Mouse (Mus musculus) cerebellum, adult (tissue): ENCODE results near the gene Mettl7a2.
"Not testable (repeated sequence)": the region's sequence is repeated elsewhere in the genome, so short reads cannot be mapped to it uniquely, and the experiment has no call there.

Experiments
- ATAC-seq: cut with Nextera tagmentation; 2 replicates; pipeline ENCODE4 v1.9.2; 2017; ENCODE audit warnings: mild to moderate bottlenecking, moderate library complexity, mixed read lengths; ENCODE audit not compliant: insufficient number of reproducible peaks, low FRiP score, low TSS enrichment

Gene Mettl7a2

DNA sequence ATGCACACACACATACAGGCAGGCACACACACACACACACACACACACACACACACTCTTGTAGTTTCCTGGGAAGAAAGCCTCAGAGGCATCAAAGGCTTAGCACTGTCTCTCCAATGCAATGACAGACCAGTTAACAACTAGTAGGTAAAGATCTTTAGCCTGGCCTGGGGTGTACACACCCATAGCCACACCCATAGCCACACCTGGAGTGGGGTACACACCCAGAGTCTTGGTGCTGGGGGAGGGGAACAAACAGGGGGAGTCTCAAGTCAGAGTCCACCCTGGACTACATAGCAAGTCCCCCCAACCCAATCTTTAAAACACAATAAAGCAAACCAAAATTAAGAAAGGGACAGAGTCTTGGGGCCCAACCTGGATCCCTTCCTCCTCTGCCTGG is 15.7 kb upstream of the Mettl7a2 start:
- not testable (repeated sequence) for ATAC-seq

DNA sequence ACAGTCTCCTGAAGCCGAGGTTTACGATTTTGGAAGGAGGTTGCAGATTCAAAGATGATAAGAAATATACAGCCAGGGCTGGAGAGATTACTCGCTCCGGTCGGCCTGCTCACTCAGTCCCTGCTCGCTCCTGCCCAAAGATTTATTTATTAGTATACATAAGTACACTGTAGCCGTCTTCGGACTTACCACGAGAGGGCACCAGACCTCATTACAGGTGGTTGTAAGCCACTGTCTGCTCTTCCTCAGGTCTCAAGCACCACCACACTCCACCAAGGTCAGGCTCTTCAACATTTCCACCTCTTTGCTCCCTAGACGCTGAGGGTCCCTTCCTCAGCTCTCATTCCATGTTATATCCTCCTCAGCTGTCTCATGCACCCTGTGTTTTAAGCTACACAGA is 15.2 kb upstream of the Mettl7a2 start:
- ATAC-seq = not testable (repeated sequence)

DNA sequence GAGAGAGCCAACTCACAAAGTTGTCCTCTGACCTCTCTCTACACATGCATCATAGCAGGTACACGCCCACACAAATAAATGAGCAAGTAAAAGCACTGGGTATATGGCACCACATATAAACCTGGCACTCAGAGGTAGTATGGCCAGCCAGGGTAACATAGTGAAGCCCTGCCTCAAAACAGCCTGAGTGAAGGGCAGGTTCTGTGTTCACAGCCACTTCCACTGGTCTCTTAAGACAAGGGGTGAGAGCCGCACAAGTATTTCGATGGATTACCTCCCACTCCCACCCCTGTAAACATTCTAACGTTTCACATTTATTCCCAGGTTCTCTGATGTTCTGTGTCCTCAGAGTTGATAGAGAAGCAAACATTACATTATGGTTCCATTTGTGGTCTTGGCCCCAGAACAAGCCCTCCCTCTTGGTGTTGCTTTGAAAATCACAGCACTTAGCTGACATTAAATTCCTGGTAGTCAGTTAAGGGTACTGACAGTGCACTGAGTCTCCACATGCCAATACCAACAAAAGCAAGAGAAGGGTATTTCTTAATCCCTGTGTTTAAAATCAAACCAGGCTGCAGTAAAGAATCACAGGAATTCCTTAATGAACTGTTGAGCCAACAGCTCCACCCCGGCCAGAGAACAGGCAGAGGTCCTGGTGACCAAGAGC is 11.6 kb upstream of the Mettl7a2 start:
- ATAC-seq = not testable (repeated sequence)

DNA sequence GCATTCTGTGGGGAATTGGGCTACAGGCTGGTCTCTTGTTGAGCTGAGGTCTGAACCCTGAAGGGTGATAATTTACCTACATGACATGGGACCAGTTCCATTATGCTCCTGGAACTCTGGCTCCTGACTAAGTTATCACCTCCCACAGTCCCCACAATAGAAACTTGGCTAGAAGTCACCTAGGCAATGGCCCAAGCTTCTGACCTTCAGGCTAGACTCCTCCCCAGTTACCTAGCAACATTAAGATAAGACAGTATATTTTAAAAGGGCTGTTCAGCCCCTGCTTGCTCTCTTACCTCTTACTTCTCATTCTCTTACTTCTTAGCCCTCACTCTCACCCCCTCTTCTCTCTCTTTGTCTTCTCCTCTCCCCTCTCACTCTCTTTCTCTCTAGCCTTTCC is 7.5 kb upstream of the Mettl7a2 start:
- ATAC-seq = no peak

DNA sequence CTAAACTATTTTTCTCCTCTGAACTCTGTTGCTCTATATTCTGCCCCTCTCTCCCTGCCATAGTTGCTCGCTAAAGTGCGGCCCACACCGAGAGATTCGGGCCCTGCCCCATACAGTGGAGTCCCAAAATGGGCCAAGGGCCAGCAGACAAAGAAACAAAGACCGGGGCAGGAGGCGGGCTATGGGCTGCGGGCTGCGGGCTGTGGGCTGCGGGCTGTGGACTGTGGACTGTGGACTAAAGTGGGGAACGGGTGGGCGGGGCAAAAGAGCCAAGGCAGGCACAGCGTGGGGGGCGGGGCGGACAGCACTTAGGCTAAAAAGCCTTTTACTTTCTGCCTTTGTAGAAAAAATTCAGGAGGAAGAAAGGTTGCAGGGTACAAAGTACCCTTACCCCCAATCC is 6.2 kb upstream of the Mettl7a2 start:
- ATAC-seq = no peak

DNA sequence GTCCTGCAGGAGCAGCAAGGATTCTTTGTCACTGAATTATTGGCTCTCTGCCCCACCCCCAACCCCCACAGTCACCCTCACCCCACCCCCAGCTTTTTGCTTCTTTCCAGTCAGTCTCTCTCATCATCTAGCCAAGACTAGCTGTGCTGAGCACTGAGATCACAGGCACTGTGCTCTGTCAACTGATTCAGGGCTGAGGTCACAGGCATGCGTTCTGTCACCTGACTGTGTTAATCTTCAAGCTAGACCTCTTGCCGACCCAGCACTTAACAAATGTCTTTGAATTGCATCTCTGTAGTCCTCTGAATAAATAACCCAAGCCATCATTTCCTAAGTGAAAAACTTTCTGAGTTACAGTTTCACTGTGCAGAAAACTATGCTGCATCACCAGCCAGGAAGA is 3.5 kb upstream of the Mettl7a2 start:
- ATAC-seq = no peak

DNA sequence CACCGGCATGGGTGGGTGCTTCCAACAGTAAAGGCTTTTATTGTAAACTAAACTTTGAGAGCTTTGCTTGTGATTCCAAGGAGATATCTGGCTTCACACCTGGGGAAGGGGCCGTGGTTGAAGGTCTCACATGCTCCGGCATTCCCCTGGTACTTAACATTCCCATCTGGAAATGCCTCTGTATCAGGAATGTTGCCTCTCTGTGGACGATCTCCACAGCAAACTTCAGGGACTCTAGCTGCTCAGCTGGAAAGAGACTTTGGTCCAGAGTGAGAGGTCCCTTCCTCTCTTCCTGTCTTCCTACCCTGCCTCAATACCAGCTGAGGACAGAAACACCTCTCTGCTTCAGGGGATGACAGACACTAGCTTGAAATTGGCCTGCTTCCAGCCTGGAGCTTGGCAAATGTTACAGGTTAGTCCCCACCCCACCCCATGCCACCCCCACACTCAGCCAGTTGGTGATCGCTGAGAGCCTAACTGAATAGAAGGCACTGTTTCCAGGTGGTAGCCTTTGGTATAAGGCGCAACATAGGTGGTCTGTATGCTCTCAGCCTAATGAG is 1.4 kb upstream of the Mettl7a2 start:
- ATAC-seq = no peak

DNA sequence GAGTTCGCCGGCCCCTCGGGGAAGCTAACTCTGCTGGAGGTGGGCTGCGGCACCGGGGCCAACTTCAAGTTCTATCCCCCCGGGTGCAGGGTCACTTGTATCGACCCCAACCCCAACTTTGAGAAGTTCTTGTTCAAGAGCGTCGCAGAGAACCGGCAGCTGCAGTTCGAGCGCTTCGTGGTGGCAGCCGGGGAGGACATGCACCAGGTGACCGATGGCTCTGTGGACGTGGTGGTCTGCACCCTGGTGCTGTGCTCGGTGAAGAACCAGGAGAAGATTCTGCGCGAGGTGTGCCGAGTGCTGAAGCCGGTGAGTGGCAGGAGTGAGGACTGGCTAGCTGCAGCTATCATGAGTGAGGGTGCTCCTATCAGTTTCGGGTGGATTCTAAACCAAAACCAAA is 399 bp downstream of the Mettl7a2 start:
- ATAC-seq = not testable (repeated sequence)

DNA sequence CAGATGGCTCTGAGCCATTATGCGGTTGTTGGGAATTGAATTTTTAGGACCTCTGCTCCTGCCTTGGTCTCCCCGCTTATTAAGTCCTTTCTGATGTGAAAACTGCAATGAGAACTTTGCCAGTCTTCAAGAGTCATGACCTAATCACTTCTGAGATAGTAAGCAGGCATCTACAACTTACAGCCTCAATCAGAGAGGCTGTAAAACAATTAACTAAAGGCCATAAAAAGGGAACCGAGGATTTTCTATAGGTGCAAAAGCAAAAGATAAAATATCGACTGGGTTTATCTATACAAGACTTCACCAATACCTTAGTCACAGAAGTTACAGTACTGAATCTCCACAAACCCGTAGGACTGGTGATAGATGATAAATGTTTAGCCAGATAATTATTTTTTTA is 2.9 kb downstream of the Mettl7a2 start:
- no peak for ATAC-seq

DNA sequence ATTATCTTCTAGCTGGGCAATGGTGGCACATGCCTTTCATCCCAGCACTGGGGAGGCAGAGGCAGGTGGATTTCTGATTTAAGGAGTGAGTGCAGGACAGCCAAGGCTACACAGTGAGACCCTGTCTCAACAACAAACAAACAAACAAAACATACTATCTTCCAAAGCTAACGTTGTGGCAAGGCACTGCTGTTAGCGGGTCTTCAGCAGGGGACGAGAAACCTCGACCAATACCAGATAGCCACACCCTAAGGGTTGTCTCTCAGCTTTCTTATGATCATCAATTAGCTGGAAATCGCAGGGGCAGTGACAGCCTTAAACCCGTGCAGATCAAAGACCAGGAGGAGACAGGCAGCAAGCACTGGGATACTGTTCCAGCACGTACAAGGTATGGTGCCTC is 11.2 kb downstream of the Mettl7a2 start, which contains the start of gene Higd1c:
TSS of gene Higd1c (plus strand) at position 301 of the 400 bp plus-strand sequence.
- no peak for ATAC-seq

DNA sequence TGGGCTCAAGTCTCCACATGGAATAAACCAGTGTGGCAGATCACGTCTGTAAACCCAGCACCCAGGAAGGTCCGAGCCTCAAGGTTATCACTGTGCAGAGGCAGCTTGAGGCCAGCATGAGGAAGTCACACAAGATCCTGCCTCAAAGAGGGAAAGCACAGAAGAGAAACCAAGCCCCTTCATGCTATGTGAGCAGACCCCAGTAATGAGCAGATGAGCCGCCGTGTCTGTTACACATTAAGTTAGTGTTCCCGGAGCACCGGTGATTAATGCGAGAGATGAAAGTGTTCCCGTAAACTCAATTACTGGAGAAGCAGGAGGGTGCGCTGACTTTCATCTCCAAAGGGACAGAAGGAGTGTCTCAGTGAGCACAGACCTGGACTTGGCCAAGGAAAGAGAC is 13.0 kb downstream of the Mettl7a2 start:
- ATAC-seq = not testable (repeated sequence)

DNA sequence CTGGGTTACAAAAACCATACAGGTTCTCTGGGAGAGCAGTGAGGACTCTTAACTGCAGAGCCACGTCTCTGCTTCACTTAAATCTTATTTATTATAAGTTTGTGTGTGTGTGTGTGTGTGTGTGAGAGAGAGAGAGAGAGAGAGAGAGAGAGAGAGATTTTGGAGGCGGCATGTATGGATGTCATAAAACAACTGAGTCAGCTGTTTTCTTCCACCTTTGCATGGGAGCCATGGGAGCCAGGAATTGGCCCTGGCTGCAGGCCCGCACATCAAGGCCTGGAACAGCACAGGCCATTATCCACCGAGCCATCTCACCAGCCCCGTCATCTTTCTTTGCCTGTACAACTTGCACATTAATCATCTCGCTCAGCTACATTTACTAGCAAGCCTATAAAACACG is 14.1 kb downstream of the Mettl7a2 start:
- ATAC-seq = no peak

DNA sequence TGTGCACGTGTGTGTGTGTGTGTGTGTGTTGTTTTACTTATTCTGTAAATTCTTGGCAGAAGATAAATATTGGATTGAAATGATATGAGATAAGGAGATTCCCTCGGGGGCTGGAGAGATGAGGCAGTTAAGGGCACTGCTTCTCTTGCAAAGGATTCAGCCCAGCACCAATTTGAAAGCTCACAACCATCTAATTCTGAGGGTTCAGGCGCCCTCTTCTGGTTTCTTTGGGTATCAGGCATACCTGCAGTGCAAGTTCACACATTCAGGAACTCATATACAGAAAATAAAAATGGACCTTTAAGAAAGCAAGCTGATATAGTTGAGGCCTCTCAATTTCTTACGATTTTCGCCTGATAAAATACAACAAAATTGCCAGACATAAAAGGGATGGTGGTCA is 22.1 kb downstream of the Mettl7a2 start:
- ATAC-seq = no peak

DNA sequence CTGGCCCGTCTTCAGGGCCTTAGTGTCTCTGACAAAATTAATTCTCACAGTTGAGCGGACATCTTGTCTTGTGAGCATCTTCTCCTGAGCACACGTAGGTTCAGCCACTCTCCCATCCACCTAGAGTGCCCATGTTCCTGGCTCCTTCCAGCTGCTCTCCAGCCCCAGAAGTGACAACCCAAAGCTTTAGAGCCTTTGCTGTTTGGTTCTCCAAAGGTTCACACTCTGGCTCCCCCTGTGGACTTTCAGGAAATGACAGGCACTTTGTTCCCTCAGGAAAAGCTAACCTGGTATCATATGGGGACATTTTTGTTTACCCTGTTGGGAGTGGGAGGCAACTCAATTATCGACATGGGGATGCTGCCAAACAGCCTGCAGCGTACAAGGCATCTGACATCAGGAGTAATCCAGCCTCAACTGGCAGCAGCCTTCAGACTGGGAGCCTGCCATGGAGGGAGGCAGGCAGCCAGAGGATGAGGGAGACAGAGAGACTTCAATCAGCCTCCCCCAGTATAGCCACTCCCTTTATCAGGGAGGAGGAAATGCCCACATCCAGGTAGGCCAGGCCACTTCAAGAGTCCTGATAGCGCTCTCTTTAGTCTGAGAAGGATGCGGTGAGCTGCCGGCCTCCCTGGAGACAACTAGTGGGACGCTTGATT is 25.0 kb downstream of the Mettl7a2 start:
- peak; percentile 31; the same call in 1 of the 2 replicates for ATAC-seq

DNA sequence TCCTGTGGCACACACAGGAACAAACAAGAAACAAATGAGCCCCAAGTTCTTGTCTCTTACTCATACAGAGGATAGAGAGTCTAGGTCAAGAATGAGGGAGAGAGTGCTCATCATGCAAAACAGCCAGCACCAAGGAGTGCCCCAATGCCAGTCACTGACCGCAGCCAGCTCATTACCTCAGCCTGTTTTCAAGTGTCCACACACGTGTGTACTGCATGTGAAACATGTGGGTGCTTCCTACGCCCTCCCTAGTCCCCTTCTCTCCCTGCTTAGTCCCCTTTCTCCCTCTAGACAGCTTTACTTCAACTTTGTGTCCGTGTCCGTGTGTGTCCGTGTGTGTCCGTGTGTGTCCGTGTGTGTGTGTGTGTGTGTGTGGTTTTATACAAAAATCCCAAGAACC is 26.7 kb downstream of the Mettl7a2 start:
- no peak for ATAC-seq

DNA sequence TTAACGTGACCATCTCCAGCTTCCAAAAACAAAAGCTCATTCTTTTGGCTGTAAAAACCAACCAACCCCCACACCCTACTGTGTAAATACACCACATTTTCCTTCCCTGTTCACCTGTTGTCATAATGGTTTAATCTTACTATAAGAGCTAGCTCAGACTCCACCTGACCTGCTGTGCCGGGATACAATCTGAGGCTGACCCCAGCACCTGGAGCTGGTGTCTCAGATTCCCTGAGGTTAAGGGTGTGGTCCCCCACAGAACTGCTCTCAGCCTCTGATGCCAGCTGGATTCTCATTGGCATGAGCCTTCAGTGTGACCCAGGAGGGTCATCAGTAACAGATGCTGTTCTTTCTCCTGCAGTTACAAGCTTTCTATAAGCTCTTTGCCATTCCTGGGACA is 27.1 kb downstream of the Mettl7a2 start:
- ATAC-seq = no peak

DNA sequence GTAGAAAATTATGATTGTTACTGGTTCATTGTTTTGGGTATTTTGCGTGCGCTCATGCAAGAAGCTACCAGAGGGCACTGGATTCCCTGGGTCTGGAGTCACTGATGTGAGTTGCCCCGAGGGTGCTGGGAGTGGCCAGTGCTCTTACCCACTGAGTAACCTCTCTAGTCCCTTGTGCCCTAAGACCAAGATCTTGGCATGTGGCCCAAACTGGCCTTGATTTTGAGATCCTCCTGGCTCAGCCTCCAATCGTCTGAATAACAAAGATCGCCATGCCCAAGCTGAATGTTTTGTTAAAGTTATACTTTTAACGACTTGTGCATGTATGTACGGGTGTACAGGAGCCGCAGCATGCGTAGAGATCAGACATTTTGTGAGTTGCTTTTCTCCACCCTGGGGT is 32.7 kb downstream of the Mettl7a2 start:
- no peak for ATAC-seq

DNA sequence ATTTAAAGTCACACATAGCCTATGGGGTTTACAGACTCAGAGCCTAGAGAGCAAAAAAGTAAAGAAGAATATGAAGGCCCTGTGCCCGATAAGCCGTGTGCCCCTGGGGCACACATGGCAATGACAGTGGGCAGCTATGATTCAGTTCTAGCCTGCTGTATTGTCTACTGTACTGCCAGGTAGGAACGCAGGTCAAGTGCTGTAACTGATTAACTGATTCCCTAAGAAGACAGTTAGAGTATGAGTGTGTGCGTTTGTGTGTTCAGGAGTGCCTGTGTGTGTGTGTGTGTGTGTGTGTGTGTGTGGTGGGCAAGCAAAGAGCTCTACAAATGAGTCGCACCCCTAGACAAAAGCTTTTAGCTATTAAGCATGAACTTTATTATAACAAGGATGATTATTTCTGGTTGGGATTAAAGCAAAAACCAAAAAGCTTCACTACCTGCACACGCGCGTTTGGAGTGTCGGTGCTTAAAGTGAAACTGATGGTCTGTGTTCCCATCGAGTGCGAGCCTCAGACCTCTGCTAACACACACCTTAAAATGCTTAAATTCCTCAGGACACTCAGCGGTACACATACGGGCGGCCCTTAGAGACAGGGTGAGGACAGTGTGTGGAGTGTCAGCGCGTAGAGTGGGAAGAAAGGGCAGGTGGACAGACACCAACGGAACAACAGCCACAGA is 34.7 kb downstream of the Mettl7a2 start:
- no peak for ATAC-seq

DNA sequence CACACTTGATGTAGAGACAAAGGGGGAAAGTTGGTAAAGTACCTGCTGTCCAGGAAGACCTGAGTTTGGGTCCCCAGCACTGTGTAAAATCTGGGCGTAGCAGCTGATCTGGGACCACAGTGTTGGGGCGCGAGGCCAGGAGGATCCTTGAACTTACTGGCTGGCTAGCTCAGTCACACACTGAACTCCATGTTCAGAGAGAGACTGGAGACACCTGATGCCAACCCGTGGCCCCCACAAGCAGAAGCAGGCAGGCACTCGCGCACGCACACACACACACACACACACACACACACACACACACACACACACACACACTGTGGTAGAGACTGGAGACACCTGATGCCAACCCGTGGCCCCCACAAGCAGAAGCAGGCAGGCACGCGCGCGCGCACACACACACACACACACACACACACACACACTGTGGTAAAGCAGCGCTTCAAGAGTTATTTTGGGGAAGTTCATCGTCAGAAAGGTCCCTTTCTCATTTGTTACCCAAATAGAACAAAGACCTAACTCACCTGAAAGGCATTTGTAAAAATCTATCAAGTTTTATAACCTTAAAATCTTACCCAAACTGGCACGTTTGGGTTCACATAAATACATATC is 35.3 kb downstream of the Mettl7a2 start:
- no peak for ATAC-seq

DNA sequence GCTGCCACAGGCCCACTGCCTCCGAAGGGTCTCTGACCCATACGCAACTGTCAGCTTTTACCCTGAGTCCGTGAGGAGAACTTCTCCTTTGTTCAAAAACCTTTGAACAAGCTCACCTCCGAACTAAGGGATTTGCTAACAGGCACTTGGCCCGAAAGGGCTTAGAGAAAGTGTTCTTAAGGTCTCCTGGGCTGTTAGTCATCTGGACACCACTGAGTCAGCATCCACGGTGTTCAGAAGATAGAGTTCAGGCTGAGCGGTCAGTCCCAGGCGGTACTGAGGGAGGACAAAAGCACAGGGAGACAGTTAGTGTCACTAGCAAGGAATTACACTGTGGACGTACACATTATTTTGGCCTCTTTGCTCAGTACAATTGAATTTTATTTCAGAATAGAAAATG is 35.9 kb downstream of the Mettl7a2 start:
- ATAC-seq = no peak

DNA sequence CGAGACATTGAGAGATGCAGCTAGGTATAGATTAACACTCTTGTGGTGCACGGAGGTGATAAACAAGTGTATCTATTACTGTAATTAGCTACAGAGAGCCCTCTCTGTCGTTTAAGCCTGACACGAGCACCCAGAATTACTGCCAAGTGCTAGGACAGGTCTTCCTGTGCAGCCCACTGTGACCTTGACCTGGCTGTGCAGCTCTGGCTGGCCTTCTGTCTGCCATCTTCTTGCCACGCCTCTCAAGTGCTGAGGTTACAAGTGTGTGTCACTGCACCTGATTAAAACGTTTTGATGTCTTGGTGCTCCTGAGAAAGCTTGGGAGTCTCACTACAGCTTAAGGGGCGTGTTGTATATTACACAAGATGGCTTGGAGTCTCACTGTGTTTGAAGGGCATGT is 38.1 kb downstream of the Mettl7a2 start:
- ATAC-seq = no peak
